8 mouse cellular contexts compared by ENCODE assay signal in genomic region chr7:141456739-141457138, GRCm38 (mm10). TPM values are rescaled to one million over a fixed set of nuclear protein-coding genes. Genes with fewer than 3 reads are reported as not detected.
DNase-seq lines count a peak whose midpoint lies in the region; ATAC-seq and TF ChIP-seq lines count a peak whose summit lies in the region.

No protein-coding gene starts in this region.

- peak overlapping the region; percentile 72 for H3K4me3 ChIP-seq in erythroblast, embryonic 14.5 days (replicated peaks)
- peak overlapping the region; percentile 26 for H3K4me3 ChIP-seq in lung, adult 2 months (replicated peaks; ENCODE audit: extremely low read depth, low read depth, low read length)
- H3K4me3 ChIP-seq in myocyte = peak overlapping the region; percentile 67

- peaks cover 26% of the 10 kb centered on the region for H3K36me3 ChIP-seq in erythroblast, embryonic 14.5 days (ENCODE audit: control insufficient read depth)
- peaks cover 2% of the 10 kb centered on the region for H3K36me3 ChIP-seq in myocyte (ENCODE audit: control insufficient read depth, insufficient read depth)

- H3K4me1 ChIP-seq in erythroblast, embryonic 14.5 days (ENCODE audit: control insufficient read depth) = peaks cover 46% of the 10 kb centered on the region
- peaks cover 22% of the 10 kb centered on the region for H3K4me1 ChIP-seq in lung, adult 2 months (ENCODE audit: control insufficient read depth, insufficient read depth, low read length)

- DNase-seq in lung, adult 2 months = peak; percentile 53
- DNase-seq in lung, postnatal 14 days = no peak
- peak; percentile 58 for DNase-seq in gastrocnemius, postnatal 25 days
- DNase-seq in cerebellum, postnatal 10 days = no peak
- no peak for DNase-seq in left cerebral cortex, postnatal 10 days (ENCODE audit: extremely low spot score in 1 of 2, low spot score in 2 of 2)

- intact Hi-C loops in left cerebral cortex, postnatal 10 days (cut with DNase I) = no loop called here

- no peak for TF ChIP-seq POLR2A in lung, adult 2 months (IDR thresholded peaks at IDR 0.05; ENCODE audit: borderline replicate concordance, extremely low read depth, low read depth, low read length)
- no peak for TF ChIP-seq POLR2A in myocyte (IDR thresholded peaks at IDR 0.05; ENCODE audit: insufficient read length, low read depth)

- WGBS in lung, adult 2 months = 40% methylated on average over 6 of the region's 6 CpGs

- peaks cover 3% of the 10 kb centered on the region; the same call in 1 of the 2 replicates for H3K9me3 ChIP-seq in erythroblast, embryonic 14.5 days (ENCODE audit: control insufficient read depth, low read length)

- no peak overlapping the region for H3ac ChIP-seq in myocyte (ENCODE audit: control insufficient read depth, insufficient read length)

- H3K79me2 ChIP-seq in myocyte (ENCODE audit: control insufficient read depth, insufficient read depth) = no peaks in the 10 kb centered on the region

- ATAC-seq in erythroblast, adult 5-6 weeks (replicated peaks; ENCODE audit: low FRiP score, poor library complexity, severe bottlenecking) = no peak

- TF ChIP-seq CTCF in lung, adult 2 months (IDR thresholded peaks at IDR 0.05; ENCODE audit: insufficient read depth, low read length) = no peak

- peaks cover 27% of the 10 kb centered on the region for H3K27me3 ChIP-seq in erythroblast, embryonic 14.5 days (ENCODE audit: control insufficient read depth)
- no peaks in the 10 kb centered on the region for H3K27me3 ChIP-seq in myocyte (ENCODE audit: control insufficient read depth, insufficient read depth, insufficient read length)

- H3K4me2 ChIP-seq in myocyte (ENCODE audit: low read depth) = peak overlapping the region; percentile 71

TF ChIP-seq in myocyte, 11 proteins besides CTCF, POLR2A, EP300 and RAD21:
- TF ChIP-seq SRF (IDR thresholded peaks at IDR 0.05; ENCODE audit: control insufficient read depth, insufficient read length, low read depth) (peak; percentile 77), MYOG (IDR thresholded peaks at IDR 0.05; ENCODE audit: control insufficient read depth in 1 of 3, insufficient read depth in 1 of 3, insufficient read length in 2 of 3, low read depth in 2 of 3) (peak in 1 of 3 experiments; percentile 29), MAX (IDR thresholded peaks at IDR 0.05; ENCODE audit: low read depth) (no peak), USF1 (IDR thresholded peaks at IDR 0.05; ENCODE audit: low read depth) (peak; percentile 75), MYOD1 (IDR thresholded peaks at IDR 0.05; ENCODE audit: control insufficient read depth in 1 of 3, insufficient read length in 2 of 3, low read depth in 2 of 3) (peak in 1 of 3 experiments; percentile 61), POLR2AphosphoS2 (IDR thresholded peaks at IDR 0.05; ENCODE audit: insufficient read length, low read depth) (no peak), CEBPB (IDR thresholded peaks at IDR 0.05; ENCODE audit: insufficient read depth, poor library complexity, severe bottlenecking) (no peak), E2F4 (IDR thresholded peaks at IDR 0.05; ENCODE audit: insufficient read depth) (no peak), TCF12 (IDR thresholded peaks at IDR 0.05; ENCODE audit: insufficient read depth, poor library complexity, severe bottlenecking) (no peak), TCF3 (IDR thresholded peaks at IDR 0.05; ENCODE audit: insufficient read length, low read depth) (no peak), REST (IDR thresholded peaks at IDR 0.05; ENCODE audit: insufficient read depth, insufficient read length) (no peak)

RNA-seq across cellular contexts. Expression of gene Pnpla2, which starts 1.7 kb away (rescaled TPM):
- polyA plus RNA-seq in erythroblast, embryonic 14.5 days (2012) = 3.0 and 3.4 TPM in 2 replicates
- total RNA-seq in erythroblast, adult 5-6 weeks (2015; ENCODE audit: low replicate concordance) = 10.0 and 11.3 TPM in 2 replicates
- total RNA-seq in erythroblast, adult 5-6 weeks (2017; ENCODE audit: low replicate concordance) = 5.9 and 6.0 TPM in 2 replicates
- polyA plus RNA-seq in lung, adult 2 months (2012; rRNA removed) = 289 and 356 TPM in 2 replicates
- total RNA-seq in gastrocnemius, postnatal 25 days (2021) = 100 to 1,000 TPM; 265 to 357 TPM
- 50.5 TPM for polyA plus RNA-seq in myocyte (2012; fragmentation: generic; extraction: Trizol)
- 10 to 100 TPM; 19.2 to 25.5 TPM for total RNA-seq in left cerebral cortex, postnatal 10 days (2021)

RNA-seq across cellular contexts. Expression of gene Cracr2b, which starts 4.2 kb away (rescaled TPM):
- polyA plus RNA-seq in erythroblast, embryonic 14.5 days (2012) = 0.06 and 0.12 TPM in 2 replicates
- 0.77 TPM in 1 of 2 replicates, not detected in the other for total RNA-seq in erythroblast, adult 5-6 weeks (2015; ENCODE audit: low replicate concordance)
- total RNA-seq in erythroblast, adult 5-6 weeks (2017; ENCODE audit: low replicate concordance) = 3.2 TPM in 1 of 2 replicates, not detected in the other
- polyA plus RNA-seq in lung, adult 2 months (2012; rRNA removed) = 177 and 239 TPM in 2 replicates
- 1 to 10 TPM; 3.9 to 7.0 TPM for total RNA-seq in gastrocnemius, postnatal 25 days (2021)
- 2.4 TPM for polyA plus RNA-seq in myocyte (2012; fragmentation: generic; extraction: Trizol)
- total RNA-seq in left cerebral cortex, postnatal 10 days (2021) = 1 to 10 TPM; 3.4 to 5.8 TPM

RNA-seq across cellular contexts. Expression of gene Rplp2, which starts 9.6 kb away (rescaled TPM):
- polyA plus RNA-seq in erythroblast, embryonic 14.5 days (2012) = 584 and 1,051 TPM in 2 replicates
- total RNA-seq in erythroblast, adult 5-6 weeks (2015; ENCODE audit: low replicate concordance) = 661 and 730 TPM in 2 replicates
- 791 and 1,714 TPM in 2 replicates for total RNA-seq in erythroblast, adult 5-6 weeks (2017; ENCODE audit: low replicate concordance)
- 415 and 591 TPM in 2 replicates for polyA plus RNA-seq in lung, adult 2 months (2012; rRNA removed)
- 100 to 1,000 TPM; 531 to 541 TPM for total RNA-seq in gastrocnemius, postnatal 25 days (2021)
- polyA plus RNA-seq in myocyte (2012; fragmentation: generic; extraction: Trizol) = 5,265 TPM
- 100 to 1,000 TPM; 687 to 705 TPM for total RNA-seq in left cerebral cortex, postnatal 10 days (2021)

RNA-seq across cellular contexts. Expression of gene Cd151, which starts 10.5 kb away (rescaled TPM):
- 1.0 and 1.1 TPM in 2 replicates for polyA plus RNA-seq in erythroblast, embryonic 14.5 days (2012)
- total RNA-seq in erythroblast, adult 5-6 weeks (2015; ENCODE audit: low replicate concordance) = 5.2 TPM in 1 of 2 replicates, not detected in the other
- total RNA-seq in erythroblast, adult 5-6 weeks (2017; ENCODE audit: low replicate concordance) = 9.5 and 11.0 TPM in 2 replicates
- polyA plus RNA-seq in lung, adult 2 months (2012; rRNA removed) = 537 and 555 TPM in 2 replicates
- total RNA-seq in gastrocnemius, postnatal 25 days (2021) = 10 to 100 TPM; 67.7 to 87.4 TPM
- 267 TPM for polyA plus RNA-seq in myocyte (2012; fragmentation: generic; extraction: Trizol)
- 10 to 100 TPM; 31.8 to 33.7 TPM for total RNA-seq in left cerebral cortex, postnatal 10 days (2021)

RNA-seq across cellular contexts. Expression of gene Pidd1, which starts 12.9 kb away (rescaled TPM):
- 5.6 and 9.3 TPM in 2 replicates for polyA plus RNA-seq in erythroblast, embryonic 14.5 days (2012)
- 12.7 and 17.9 TPM in 2 replicates for total RNA-seq in erythroblast, adult 5-6 weeks (2015; ENCODE audit: low replicate concordance)
- total RNA-seq in erythroblast, adult 5-6 weeks (2017; ENCODE audit: low replicate concordance) = 7.3 and 9.8 TPM in 2 replicates
- polyA plus RNA-seq in lung, adult 2 months (2012; rRNA removed) = 6.7 and 7.1 TPM in 2 replicates
- total RNA-seq in gastrocnemius, postnatal 25 days (2021) = under 1 TPM; 0.18 to 0.75 TPM
- 1.9 TPM for polyA plus RNA-seq in myocyte (2012; fragmentation: generic; extraction: Trizol)
- total RNA-seq in left cerebral cortex, postnatal 10 days (2021) = 1 to 10 TPM; 1.8 to 2.0 TPM

Comparison
In these comparisons a context has a peak if more than half of its experiments do, and no peak if none do; other contexts are left out.
1. DNase-seq: peak in lung, adult 2 months (single experiment) and gastrocnemius, postnatal 25 days (single experiment); none in lung, postnatal 14 days (single experiment), cerebellum, postnatal 10 days (0 of 2) and left cerebral cortex, postnatal 10 days (0 of 2).
2. RNA of gene Pnpla2, which starts 1.7 kb away (total RNA-seq): 265 to 357 TPM in gastrocnemius, postnatal 25 days; 19.2 to 25.5 TPM in left cerebral cortex, postnatal 10 days and 5.9 to 11.3 TPM in erythroblast, adult 5-6 weeks; every median in the first group is over 10 times any median in the second.
3. Peak in every context shown above with its lines, with median percentiles within 50 percentile points of each other: H3K4me3 ChIP-seq.